Mouse (Mus musculus) kidney, embryonic 16.5 days (tissue): ENCODE results near the gene Aqp6. TPM values are rescaled to one million over a fixed set of nuclear protein-coding genes. Genes with fewer than 3 reads are reported as not detected.

Source experiments
- ATAC-seq: fragments of 200-750 bp; cut with Nextera tagmentation; 2 replicates; pipeline ENCODE4 v1.8.0; 2017; ENCODE audit warnings: moderate TSS enrichment; ENCODE audit not compliant: low FRiP score, low TSS enrichment
- H3K27ac ChIP-seq: fragments of 300-500 bp; sonication (generic); 2 replicates; pipeline ENCODE4 v1.5.1; 2014; ENCODE audit warnings: low read length
- H3K27me3 ChIP-seq: fragments of 300-500 bp; sonication (generic); 2 replicates; pipeline ENCODE4 v1.6.1; 2014; ENCODE audit warnings: low read length, control low read depth, mixed read lengths; ENCODE audit not compliant: insufficient read depth
- H3K36me3 ChIP-seq: fragments of 300-500 bp; sonication (generic); 2 replicates; pipeline ENCODE4 v1.6.1; 2014; ENCODE audit warnings: low read length, control low read depth, mixed read lengths; ENCODE audit not compliant: insufficient read depth
- H3K4me1 ChIP-seq: fragments of 300-500 bp; sonication (generic); 2 replicates; pipeline ENCODE4 v1.6.1; 2014; ENCODE audit warnings: low read length, control low read depth, mixed read lengths; ENCODE audit not compliant: insufficient read depth
- H3K4me2 ChIP-seq: fragments of 300-500 bp; sonication (generic); replicated peaks from 2 replicates; pipeline ENCODE4 v1.6.1; 2014; ENCODE audit warnings: low read depth, low read length
- H3K4me3 ChIP-seq: fragments of 300-500 bp; sonication (generic); 2 replicates; pipeline ENCODE4 v1.5.1; 2014; ENCODE audit warnings: mild to moderate bottlenecking, low read length
- H3K9ac ChIP-seq: fragments of 300-500 bp; sonication (generic); replicated peaks from 2 replicates; pipeline ENCODE4 v1.6.1; 2014; ENCODE audit warnings: low read length
- H3K9me3 ChIP-seq: fragments of 300-500 bp; sonication (generic); 2 replicates; pipeline ENCODE4 v1.6.1; 2016; ENCODE audit warnings: low read length, control low read depth
- WGBS: fragments of 180-500 bp; shearing (Covaris S2); extraction: QIAGEN DNeasy Blood & Tissue Kit; methylation state at CpG from one replicate; pipeline ENCODE4 v1.1.7; 2014; 5-methylcytosine and 5-hydroxymethylcytosine counted together
- polyA plus RNA-seq: library from polyadenylated mRNA; unstranded; fragments of >200 nt; fragmentation: Nextera tagmentation; extraction: Ambion mirVana; gene quantifications from 2 replicates; pipeline ENCODE4 v1.2.1, GENCODE M21; 2015

The Aqp6 gene
- polyA plus RNA-seq, 1 experiment from 2014 or later: not detected

DNA sequence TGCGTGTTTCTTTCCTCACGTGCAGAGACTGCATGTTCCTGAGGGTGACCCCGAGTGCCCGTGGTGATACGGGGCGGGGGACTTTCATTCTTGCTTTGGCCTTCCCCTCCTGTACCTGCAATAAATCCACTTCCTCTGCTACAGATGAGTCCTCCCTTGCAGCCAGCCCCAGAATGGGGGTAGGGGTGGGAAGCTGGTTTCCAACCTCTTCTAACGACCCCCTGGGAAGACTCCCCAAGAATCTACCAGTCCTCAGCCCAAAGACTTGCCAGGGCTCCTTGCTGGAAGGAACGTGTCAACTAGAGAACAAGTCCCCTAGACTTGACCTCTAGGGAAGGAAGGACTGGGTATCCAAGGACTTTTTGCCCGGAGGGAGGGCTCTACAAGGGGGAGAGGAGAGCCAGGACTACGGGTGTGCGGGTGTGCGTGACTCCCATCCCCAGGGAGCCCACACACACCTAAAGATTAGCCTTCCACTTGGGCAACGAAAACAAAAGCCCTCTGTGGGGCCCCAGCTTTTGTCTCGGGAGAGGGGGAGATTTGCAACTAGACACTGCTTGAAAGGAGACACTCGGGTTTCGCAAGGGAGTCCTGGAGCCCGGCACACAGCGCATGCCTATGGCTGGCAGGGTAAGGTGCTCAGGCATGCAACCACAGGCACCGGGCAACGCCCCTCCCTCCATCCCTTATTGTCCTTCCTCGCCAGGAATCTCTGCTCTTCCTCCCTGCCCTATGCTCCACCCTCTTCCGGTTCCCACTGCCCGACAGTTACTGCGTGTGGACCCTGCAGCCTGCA lies 16.6 kb upstream of the Aqp6 start:
- Histone ChIP-seq H3K4me1 (peaks cover 25% of the 10 kb centered on the region), H3K4me3 (peak overlapping the region; percentile 38), H3K9ac (peak overlapping the region; percentile 61), H3K4me2 (peak overlapping the region; percentile 58), H3K36me3 (no peaks in the 10 kb centered on the region), H3K27ac (no peak overlapping the region), H3K27me3 (peaks cover 96% of the 10 kb centered on the region), H3K9me3 (no peaks in the 10 kb centered on the region)
- WGBS: 3% methylated on average over 24 of the region's 24 CpGs
- ATAC-seq: peak; percentile 81

- no peak for ATAC-seq
- Histone ChIP-seq H3K36me3 (no peaks in the 10 kb centered on the region), H3K27me3 (peaks cover 97% of the 10 kb centered on the region), H3K9me3 (0 out of 2 replicates have a peak, but pooled peaks cover 3% of the 10 kb centered on the region), H3K4me1 (peaks cover 30% of the 10 kb centered on the region), H3K9ac (no peak overlapping the region), H3K4me3 (no peak overlapping the region), H3K4me2 (no peak overlapping the region), H3K27ac (no peak overlapping the region)
- 63% methylated on average over 6 of the region's 6 CpGs for WGBS
Observed at GRCm38 (mm10) chr15:99585741-99586140, 15.5 kb upstream of the Aqp6 start.

DNA sequence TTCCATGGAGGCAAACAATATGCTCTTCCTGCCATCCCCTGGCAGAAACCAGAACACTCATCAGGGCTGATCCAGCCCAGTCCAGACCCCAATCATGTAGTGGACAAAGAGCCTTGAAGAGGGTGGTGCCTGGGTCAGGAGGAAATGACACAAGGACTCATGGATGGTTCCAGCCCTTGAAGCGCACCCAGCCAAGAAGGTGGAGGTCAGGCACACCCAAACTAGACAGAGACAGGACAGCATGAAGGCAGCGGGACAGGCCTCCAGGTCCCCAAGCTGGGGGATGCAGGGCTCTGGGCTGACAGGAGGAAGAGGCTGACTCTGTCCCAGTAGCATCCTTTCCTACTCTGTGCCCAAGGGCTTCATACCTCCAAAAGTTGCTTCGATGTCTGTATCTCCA lies 14.7 kb upstream of the Aqp6 start:
- Histone ChIP-seq H3K4me3 (no peak overlapping the region), H3K9me3 (0 out of 2 replicates have a peak, but pooled peaks cover 3% of the 10 kb centered on the region), H3K27ac (no peak overlapping the region), H3K4me2 (no peak overlapping the region), H3K36me3 (no peaks in the 10 kb centered on the region), H3K9ac (no peak overlapping the region), H3K27me3 (peaks cover 97% of the 10 kb centered on the region), H3K4me1 (peaks cover 35% of the 10 kb centered on the region)
- ATAC-seq: no peak
- WGBS: 88% methylated on average over 3 of the region's 3 CpGs

GRCm38 (mm10) chr15:99589237-99589636 lies 12.0 kb upstream of the Aqp6 start:
- Histone ChIP-seq H3K27ac (no peak overlapping the region), H3K9ac (no peak overlapping the region), H3K36me3 (no peaks in the 10 kb centered on the region), H3K9me3 (0 out of 2 replicates have a peak, but pooled peaks cover 3% of the 10 kb centered on the region), H3K4me2 (no peak overlapping the region), H3K4me3 (no peak overlapping the region), H3K27me3 (peaks cover 99% of the 10 kb centered on the region), H3K4me1 (peaks cover 25% of the 10 kb centered on the region)
- WGBS: 5% methylated on average over 9 of the region's 9 CpGs
- no peak for ATAC-seq

- WGBS: 21% methylated on average over 7 of the region's 7 CpGs
- Histone ChIP-seq H3K9me3 (0 out of 2 replicates have a peak, but pooled peaks cover 3% of the 10 kb centered on the region), H3K36me3 (no peaks in the 10 kb centered on the region), H3K4me3 (no peak overlapping the region), H3K9ac (no peak overlapping the region), H3K4me2 (no peak overlapping the region), H3K27ac (no peak overlapping the region), H3K4me1 (peaks cover 20% of the 10 kb centered on the region), H3K27me3 (peaks cover 99% of the 10 kb centered on the region)
- ATAC-seq: no peak
Observed at GRCm38 (mm10) chr15:99589704-99590103, 11.5 kb upstream of the Aqp6 start.

DNA sequence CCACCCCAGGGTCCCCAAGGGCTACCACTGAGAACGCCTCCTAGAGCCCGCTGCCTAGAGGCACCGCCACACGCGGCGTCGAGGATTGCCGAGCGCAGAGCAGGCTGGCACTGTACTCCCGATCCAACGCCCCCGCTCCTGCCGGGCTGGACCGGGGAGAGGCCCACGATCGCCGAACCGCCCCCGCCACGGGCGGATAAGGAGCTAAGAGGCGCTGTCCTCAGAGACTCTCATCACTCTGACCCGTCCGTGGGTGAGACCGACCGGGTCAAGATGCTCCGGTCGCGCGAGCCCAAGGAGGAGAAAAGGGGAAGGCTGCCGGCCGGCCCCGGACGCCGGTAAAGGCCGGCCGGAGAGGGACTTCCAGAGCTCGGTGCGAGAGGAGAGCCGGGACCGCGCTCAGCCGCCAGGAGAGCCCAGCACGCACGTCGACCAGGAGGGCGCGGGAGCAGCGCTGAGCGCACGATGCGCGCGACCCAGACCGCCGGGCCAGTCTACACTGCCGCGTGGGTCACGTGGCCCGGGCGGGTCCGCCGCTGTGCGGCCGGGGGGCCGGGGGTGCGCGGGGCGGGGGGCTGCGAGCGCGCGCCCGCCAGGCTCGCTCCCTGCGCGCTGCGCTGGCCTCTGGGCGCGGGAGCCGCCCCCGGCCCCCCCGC lies 10.6 kb upstream of the Aqp6 start, which contains the start of gene Aqp5:
Gene Aqp5 (plus strand): TSS at position 354 of the 656 bp plus-strand sequence.
- 1% methylated on average over 63 of the region's 83 CpGs for WGBS
- Histone ChIP-seq H3K9ac (peak within 1 kb of the TSS; percentile 39), H3K36me3 (no peaks in the 10 kb centered on the region), H3K4me2 (peak within 1 kb of the TSS; percentile 70), H3K4me1 (peaks cover 16% of the 10 kb centered on the region), H3K4me3 (peak within 1 kb of the TSS; percentile 36), H3K27ac (no peak within 1 kb of the TSS), H3K27me3 (peaks cover 99% of the 10 kb centered on the region), H3K9me3 (0 out of 2 replicates have a peak, but pooled peaks cover 3% of the 10 kb centered on the region)
- ATAC-seq: peak; percentile 70

DNA sequence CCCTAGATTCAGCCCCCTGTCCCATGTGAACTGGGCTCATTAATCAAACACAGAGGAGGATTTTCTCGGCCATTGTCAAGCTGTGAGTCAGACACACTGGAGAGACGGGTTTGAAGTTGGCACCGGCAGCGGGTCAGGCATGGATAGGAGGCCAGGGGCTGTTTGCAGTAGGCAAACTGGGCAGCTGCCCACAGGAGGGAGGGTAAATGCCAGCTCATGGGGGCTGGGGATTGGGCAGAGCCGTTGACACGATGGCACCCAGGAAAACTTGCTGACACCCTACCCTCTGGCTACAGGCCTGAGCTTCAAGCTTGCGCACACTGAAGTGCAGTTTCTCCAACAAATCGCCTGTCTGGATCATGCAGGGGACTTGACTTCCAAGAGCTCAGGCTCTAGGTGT lies 9.0 kb upstream of the Aqp6 start:
- ATAC-seq: no peak
- H3K36me3 ChIP-seq: no peaks in the 10 kb centered on the region
- 72% methylated on average over 8 of the region's 8 CpGs for WGBS

GRCm38 (mm10) chr15:99592877-99593276 lies 8.3 kb upstream of the Aqp6 start:
- ATAC-seq: no peak
- Histone ChIP-seq H3K4me3 (no peak overlapping the region), H3K4me1 (peaks cover 19% of the 10 kb centered on the region), H3K36me3 (no peaks in the 10 kb centered on the region), H3K4me2 (no peak overlapping the region), H3K27ac (no peak overlapping the region), H3K9ac (no peak overlapping the region), H3K9me3 (0 out of 2 replicates have a peak, but pooled peaks cover 3% of the 10 kb centered on the region), H3K27me3 (peaks cover 85% of the 10 kb centered on the region)
- 76% methylated on average over 5 of the region's 5 CpGs for WGBS

More for the DNA sequence above, 9.0 kb upstream of the Aqp6 start:
- Histone ChIP-seq H3K9ac (no peak overlapping the region), H3K4me2 (no peak overlapping the region), H3K27ac (no peak overlapping the region), H3K27me3 (peaks cover 86% of the 10 kb centered on the region), H3K4me1 (peaks cover 19% of the 10 kb centered on the region), H3K4me3 (no peak overlapping the region), H3K9me3 (0 out of 2 replicates have a peak, but pooled peaks cover 3% of the 10 kb centered on the region)

- 0 out of 2 replicates have a peak, but pooled peaks cover 1% of the 10 kb centered on the region for H3K9me3 ChIP-seq
- H3K4me1 ChIP-seq: peaks cover 15% of the 10 kb centered on the region; the same call in 1 of the 2 replicates
- 84% methylated on average over 10 of the region's 10 CpGs for WGBS
- H3K27me3 ChIP-seq: peaks cover 67% of the 10 kb centered on the region
- H3K9ac ChIP-seq: no peak overlapping the region
- no peak for ATAC-seq
- no peak overlapping the region for H3K4me3 ChIP-seq
- no peaks in the 10 kb centered on the region for H3K36me3 ChIP-seq
- no peak overlapping the region for H3K27ac ChIP-seq
- H3K4me2 ChIP-seq: no peak overlapping the region
Observed at GRCm38 (mm10) chr15:99594951-99595350, 6.2 kb upstream of the Aqp6 start.
